Mouse (Mus musculus) hindbrain, embryonic 11.5 days (tissue): ENCODE data around the gene Cisd1. TPM values are rescaled to one million over a fixed set of nuclear protein-coding genes. Genes with fewer than 3 reads are reported as not detected.

Experiments
- ATAC-seq: fragments of 200-750 bp; cut with Nextera tagmentation; 2 replicates; pipeline ENCODE4 v1.8.0; 2017; ENCODE audit warnings: mild to moderate bottlenecking, moderate TSS enrichment, moderate library complexity; ENCODE audit not compliant: low FRiP score
- DNase-seq: peaks from one replicate; pipeline ENCODE4 v3.0.0-alpha.2; 2015; ENCODE audit warnings: low spot score
- H3K27ac ChIP-seq: fragments of 300-500 bp; sonication (generic); 2 replicates; pipeline ENCODE4 v1.5.1; 2014; ENCODE audit warnings: mild to moderate bottlenecking, low read depth, low read length
- H3K27me3 ChIP-seq: fragments of 300-500 bp; sonication (generic); 2 replicates; pipeline ENCODE4 v1.6.1; 2014; ENCODE audit warnings: mild to moderate bottlenecking, low read length, moderate library complexity, mixed read lengths; ENCODE audit not compliant: control insufficient read depth, insufficient read depth
- H3K36me3 ChIP-seq: fragments of 300-500 bp; sonication (generic); 2 replicates; pipeline ENCODE4 v1.6.1; 2014; ENCODE audit warnings: mild to moderate bottlenecking, low read length, moderate library complexity, mixed read lengths; ENCODE audit not compliant: control insufficient read depth, insufficient read depth
- H3K4me1 ChIP-seq: fragments of 300-500 bp; sonication (generic); replicated peaks from 2 replicates; pipeline ENCODE4 v1.6.1; 2014; ENCODE audit warnings: low read length, mixed read lengths; ENCODE audit not compliant: control insufficient read depth, insufficient read depth
- H3K4me2 ChIP-seq: fragments of 300-500 bp; sonication (generic); replicated peaks from 2 replicates; pipeline ENCODE4 v1.6.1; 2014; ENCODE audit warnings: mild to moderate bottlenecking, low read depth, low read length
- H3K4me3 ChIP-seq: fragments of 300-500 bp; sonication (generic); 2 replicates; pipeline ENCODE4 v1.5.1; 2014; ENCODE audit warnings: low read depth, low read length
- H3K9ac ChIP-seq: fragments of 300-500 bp; sonication (generic); 2 replicates; pipeline ENCODE4 v1.6.1; 2014; ENCODE audit warnings: low read depth, low read length
- H3K9me3 ChIP-seq: fragments of 300-500 bp; sonication (generic); 2 replicates; pipeline ENCODE4 v1.6.1; 2016; ENCODE audit warnings: low read length; ENCODE audit not compliant: control insufficient read depth
- WGBS: fragments of 180-500 bp; shearing (Covaris S2); extraction: QIAGEN DNeasy Blood & Tissue Kit; methylation state at CpG from one replicate; pipeline ENCODE4 v1.1.7; 2014; 5-methylcytosine and 5-hydroxymethylcytosine counted together
- polyA plus RNA-seq: library from polyadenylated mRNA; unstranded; fragments of >200 nt; fragmentation: Nextera tagmentation; extraction: Ambion mirVana; gene quantifications from 2 replicates; pipeline ENCODE4 v1.2.1, GENCODE M21; 2014

Gene Cisd1
- polyA plus RNA-seq, 1 experiment from 2014 or later = 145 TPM

DNA sequence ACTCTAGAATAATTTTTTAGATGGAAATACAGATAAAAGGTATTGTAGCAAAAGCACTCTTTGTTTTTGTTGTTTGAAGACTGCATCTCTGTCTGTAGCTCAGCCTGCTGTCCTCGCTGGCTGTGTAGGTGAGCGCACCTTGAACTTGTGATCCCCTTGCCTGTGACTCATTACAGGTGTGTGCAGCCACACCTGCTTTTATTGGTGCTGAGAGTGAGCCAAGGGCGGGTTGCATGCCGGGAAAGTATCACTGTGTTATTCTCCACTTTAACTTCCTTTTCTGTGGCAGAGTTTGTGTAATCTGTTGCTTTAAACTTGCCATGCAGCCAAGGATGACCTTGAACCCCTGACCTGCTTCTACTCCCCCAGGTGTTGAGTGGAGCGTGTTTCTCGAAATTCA lies 31.3 kb upstream of the Cisd1 start:
- Histone ChIP-seq H3K9ac (no peak overlapping the region), H3K9me3 (no peaks in the 10 kb centered on the region), H3K4me2 (no peak overlapping the region), H3K36me3 (0 out of 2 replicates have a peak, but pooled peaks cover 3% of the 10 kb centered on the region), H3K4me1 (no peaks in the 10 kb centered on the region), H3K27me3 (no peaks in the 10 kb centered on the region), H3K27ac (no peak overlapping the region), H3K4me3 (no peak overlapping the region)
- ATAC-seq = no peak
- WGBS = 87% methylated on average over 6 of the region's 6 CpGs
- no peak for DNase-seq

DNA sequence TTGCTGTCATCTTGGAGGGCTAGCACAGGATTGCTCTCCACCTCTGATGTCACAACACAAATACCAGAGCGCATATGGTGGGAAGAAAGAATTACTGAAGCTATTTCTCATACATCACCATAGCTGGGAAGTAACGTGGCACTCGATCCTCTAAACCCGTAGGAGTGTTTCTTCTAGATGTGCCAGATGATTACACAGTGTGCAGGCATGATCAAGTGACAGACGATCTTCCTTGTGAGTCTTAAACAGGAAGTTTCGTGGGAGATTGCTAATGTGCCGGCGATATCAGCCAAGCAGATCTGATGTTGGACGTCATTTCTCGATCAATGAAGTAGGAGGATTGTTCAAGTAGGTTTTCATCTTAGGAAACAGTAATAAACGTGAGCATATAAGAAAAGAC lies 29.0 kb upstream of the Cisd1 start:
- Histone ChIP-seq H3K9ac (no peak overlapping the region), H3K27ac (no peak overlapping the region), H3K27me3 (no peaks in the 10 kb centered on the region), H3K4me3 (no peak overlapping the region), H3K4me2 (no peak overlapping the region), H3K9me3 (no peaks in the 10 kb centered on the region), H3K4me1 (no peaks in the 10 kb centered on the region), H3K36me3 (no peaks in the 10 kb centered on the region)
- 92% methylated on average over 11 of the region's 11 CpGs for WGBS
- ATAC-seq = no peak
- no peak for DNase-seq

DNA sequence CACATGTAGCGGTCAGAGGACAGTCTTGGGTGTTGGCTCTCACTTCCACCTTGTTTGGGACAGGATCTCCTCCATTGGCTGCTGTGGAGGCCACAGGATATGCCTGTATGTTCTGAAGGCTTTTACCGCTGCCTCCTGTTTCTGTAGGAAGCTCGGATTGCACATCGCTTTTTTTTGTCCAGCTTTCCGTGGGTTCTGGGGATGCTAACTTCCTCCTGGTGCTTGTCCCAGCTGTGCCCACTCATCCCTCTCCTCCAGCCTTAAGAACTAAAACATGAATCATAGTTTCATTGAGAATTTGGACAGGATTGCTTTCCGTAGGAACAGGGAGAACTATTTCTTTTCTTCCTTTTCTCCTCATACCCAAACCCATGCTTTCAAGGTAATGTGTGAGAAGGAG lies 27.1 kb upstream of the Cisd1 start:
- H3K4me1 ChIP-seq = no peaks in the 10 kb centered on the region
- DNase-seq = no peak
- no peak overlapping the region for H3K4me3 ChIP-seq
- no peak for ATAC-seq
- no peaks in the 10 kb centered on the region for H3K36me3 ChIP-seq
- no peaks in the 10 kb centered on the region for H3K27me3 ChIP-seq
- WGBS = 87% methylated on average over 6 of the region's 6 CpGs
- H3K9ac ChIP-seq = no peak overlapping the region
- no peaks in the 10 kb centered on the region for H3K9me3 ChIP-seq
- no peak overlapping the region for H3K27ac ChIP-seq
- no peak overlapping the region for H3K4me2 ChIP-seq

DNA sequence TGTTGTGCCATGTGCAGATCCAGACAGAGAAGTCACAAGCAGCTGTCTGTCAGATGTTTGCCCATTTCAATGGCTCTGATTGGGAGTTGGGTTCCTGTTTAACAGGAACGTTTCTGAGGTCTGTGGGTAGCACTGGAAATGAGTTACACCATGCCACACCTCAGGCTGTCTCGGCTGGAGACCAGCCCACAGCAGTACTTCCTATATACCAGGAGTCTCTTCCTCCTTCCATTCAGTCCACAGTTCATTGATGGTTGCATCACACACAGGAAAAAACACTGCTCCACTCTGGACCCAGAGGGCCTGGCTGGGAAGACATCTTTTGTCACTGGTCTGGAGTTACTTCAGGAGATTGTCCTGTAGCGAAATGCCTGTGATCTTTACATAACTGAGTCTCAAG lies 24.7 kb upstream of the Cisd1 start:
- H3K27me3 ChIP-seq = no peaks in the 10 kb centered on the region
- H3K9me3 ChIP-seq = no peaks in the 10 kb centered on the region
- H3K4me3 ChIP-seq = no peak overlapping the region
- H3K36me3 ChIP-seq = no peaks in the 10 kb centered on the region
- H3K4me1 ChIP-seq = no peaks in the 10 kb centered on the region
- H3K27ac ChIP-seq = no peak overlapping the region
- ATAC-seq (no peak), DNase-seq (no peak)
- no peak overlapping the region for H3K4me2 ChIP-seq
- no peak overlapping the region for H3K9ac ChIP-seq
- WGBS = 90% methylated on average over 3 of the region's 3 CpGs

DNA sequence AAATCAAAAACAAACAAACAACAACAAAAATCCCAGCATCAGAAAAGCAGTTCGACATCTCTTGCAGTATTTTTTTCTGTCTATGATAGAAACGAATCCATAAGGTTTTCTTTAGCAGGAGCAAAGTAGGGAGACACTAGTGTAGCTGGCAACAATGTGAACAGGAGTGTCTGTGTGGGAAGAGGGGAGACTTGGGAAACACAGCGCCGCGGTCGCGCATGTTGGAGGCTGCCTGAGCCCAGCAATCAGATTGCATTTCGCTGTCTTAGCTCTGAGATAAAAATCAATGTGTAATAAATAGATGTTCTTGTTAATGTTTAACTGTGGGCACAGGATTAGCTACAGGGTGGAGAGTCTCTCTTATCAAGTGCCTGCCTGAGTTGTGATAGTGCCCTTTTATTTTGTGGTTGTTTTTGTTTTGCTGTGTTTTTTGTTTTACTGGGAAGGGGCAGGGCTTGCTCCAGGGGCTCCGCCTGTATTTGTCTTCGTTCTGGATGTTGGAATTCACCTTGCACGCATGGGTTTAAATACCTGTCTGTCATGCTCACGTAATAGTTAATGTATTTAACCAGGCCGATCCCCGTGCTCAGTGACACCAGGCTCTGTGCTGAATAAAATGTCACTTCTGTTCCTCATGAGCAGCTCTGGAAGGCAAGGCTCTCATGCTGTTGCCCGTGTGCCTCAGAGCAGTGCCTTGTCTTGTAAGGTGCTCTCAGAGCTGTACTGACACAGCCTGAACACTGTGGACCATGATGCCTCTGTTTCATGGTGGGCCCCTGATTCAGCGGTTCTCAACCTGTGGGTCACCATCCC lies 23.6 kb upstream of the Cisd1 start:
- Histone ChIP-seq H3K4me1 (no peaks in the 10 kb centered on the region), H3K27ac (no peak overlapping the region), H3K4me2 (no peak overlapping the region), H3K27me3 (no peaks in the 10 kb centered on the region), H3K9me3 (no peaks in the 10 kb centered on the region), H3K4me3 (no peak overlapping the region), H3K36me3 (no peaks in the 10 kb centered on the region), H3K9ac (no peak overlapping the region)
- DNase-seq = no peak
- 88% methylated on average over 16 of the region's 16 CpGs for WGBS
- ATAC-seq = no peak

DNA sequence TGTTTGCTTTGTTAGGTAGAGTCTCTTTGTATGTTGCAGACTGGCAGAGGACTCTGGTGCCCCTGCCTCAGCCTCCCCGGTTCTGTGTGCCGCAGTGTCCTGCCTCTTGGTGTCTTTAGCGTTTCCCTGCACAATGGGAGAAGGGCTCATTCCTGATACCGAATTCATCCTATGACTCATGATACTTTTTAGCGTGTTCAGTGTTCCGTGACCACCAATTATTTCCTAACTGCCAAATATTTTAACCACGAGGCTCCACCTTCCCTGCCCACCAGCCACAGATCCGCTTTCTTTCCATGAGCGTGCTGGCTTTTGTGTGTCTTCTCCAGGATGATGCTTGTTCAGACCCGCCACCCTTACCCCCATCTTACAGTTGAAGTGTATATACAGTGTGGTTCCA lies 19.1 kb upstream of the Cisd1 start:
- Histone ChIP-seq H3K4me1 (peaks cover 3% of the 10 kb centered on the region; the same call in 1 of the 2 replicates), H3K36me3 (no peaks in the 10 kb centered on the region), H3K27me3 (no peaks in the 10 kb centered on the region), H3K9ac (no peak overlapping the region), H3K4me2 (no peak overlapping the region), H3K27ac (no peak overlapping the region), H3K9me3 (no peaks in the 10 kb centered on the region), H3K4me3 (no peak overlapping the region)
- DNase-seq = no peak
- WGBS = 92% methylated on average over 10 of the region's 10 CpGs
- no peak for ATAC-seq

DNA sequence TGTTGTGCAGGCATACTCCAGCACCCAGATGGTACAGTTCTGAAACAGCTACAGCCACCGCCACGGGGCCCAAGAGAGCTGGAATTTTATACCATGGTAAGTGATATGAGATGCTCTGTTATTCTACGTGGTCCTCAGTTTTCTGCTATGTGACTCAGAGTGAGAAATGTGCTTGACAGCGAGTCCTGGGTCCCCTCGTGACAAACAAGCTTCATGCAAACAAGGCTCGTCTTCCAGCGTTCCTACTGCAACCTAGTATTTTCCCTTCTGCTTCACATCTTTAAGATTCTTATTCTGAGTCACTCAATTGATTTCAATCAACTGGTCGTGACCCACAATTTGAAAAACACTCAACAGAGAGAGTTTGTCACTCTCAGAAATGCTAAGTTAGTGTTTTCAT lies 18.7 kb upstream of the Cisd1 start:
- DNase-seq (no peak), ATAC-seq (no peak)
- Histone ChIP-seq H3K9ac (no peak overlapping the region), H3K4me1 (peaks cover 3% of the 10 kb centered on the region; the same call in 1 of the 2 replicates), H3K4me2 (no peak overlapping the region), H3K36me3 (no peaks in the 10 kb centered on the region), H3K4me3 (no peak overlapping the region), H3K27me3 (no peaks in the 10 kb centered on the region), H3K9me3 (no peaks in the 10 kb centered on the region), H3K27ac (no peak overlapping the region)
- 91% methylated on average over 8 of the region's 8 CpGs for WGBS

DNA sequence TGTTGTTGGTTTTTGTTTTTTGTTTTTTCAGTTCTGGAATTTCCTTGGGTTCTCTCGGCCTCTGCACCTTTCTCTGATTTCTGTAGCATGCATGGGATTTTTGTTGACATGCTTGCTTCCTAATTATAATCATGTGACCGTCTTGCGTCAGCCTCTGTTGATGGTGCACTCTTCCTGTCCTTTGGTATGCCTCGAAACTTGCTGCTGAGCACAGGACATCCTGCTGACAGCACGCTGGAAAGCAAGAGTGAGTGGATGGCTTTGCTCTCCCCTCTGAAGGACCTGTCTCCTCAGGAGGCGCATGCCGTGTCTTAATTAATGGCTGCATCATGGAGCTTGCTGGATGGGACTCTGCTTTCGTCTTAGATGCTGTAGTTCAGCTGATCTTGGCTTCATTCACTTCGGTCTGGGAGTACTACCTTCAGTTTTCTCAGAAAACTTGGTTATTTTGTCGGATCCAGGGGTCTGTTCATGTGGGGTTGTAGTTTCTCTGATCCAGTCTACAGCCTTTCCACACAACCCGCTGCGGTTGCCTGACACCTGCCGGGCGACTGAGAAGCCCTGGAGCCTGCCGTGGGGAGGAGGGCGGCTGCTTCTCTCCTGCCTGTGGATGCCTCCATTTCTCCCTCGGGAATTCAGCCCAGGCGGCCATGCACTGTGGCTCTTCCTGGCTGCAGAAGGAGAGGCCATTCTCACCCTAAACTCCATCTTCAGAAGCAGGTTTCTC lies 17.2 kb upstream of the Cisd1 start:
- DNase-seq = peak; percentile 22
- no peak overlapping the region for H3K4me3 ChIP-seq
- H3K27ac ChIP-seq = no peak overlapping the region
- H3K36me3 ChIP-seq = no peaks in the 10 kb centered on the region
- no peaks in the 10 kb centered on the region for H3K27me3 ChIP-seq
- peaks cover 3% of the 10 kb centered on the region; the same call in 1 of the 2 replicates for H3K4me1 ChIP-seq
- H3K9ac ChIP-seq = no peak overlapping the region
- H3K4me2 ChIP-seq = peak overlapping the region; percentile 19
- H3K9me3 ChIP-seq = no peaks in the 10 kb centered on the region
- ATAC-seq = no peak
- 21% methylated on average over 18 of the region's 18 CpGs for WGBS

DNA sequence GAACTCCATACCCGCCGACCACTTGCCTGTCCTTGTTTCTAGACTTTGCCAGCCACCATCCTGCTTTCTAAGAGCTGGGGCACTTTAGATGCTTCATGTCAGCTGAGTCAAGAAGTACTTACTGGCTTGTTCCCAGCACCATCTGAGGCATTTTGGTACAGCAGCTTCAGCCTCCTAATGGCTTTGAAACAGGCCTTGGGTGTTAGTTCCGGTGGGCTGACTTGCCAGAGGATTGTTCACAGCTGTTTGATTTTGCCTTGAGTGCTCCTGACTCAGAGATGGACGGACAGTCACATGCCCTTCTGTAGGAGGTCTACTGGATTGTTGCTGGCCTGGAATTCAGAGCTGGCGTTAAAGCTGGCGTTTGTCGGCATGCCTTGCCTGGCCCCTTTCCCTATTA lies 16.3 kb upstream of the Cisd1 start:
- DNase-seq (no peak), ATAC-seq (no peak)
- Histone ChIP-seq H3K27ac (no peak overlapping the region), H3K36me3 (no peaks in the 10 kb centered on the region), H3K4me3 (no peak overlapping the region), H3K9ac (no peak overlapping the region), H3K27me3 (no peaks in the 10 kb centered on the region), H3K4me1 (peaks cover 3% of the 10 kb centered on the region; the same call in 1 of the 2 replicates), H3K9me3 (no peaks in the 10 kb centered on the region), H3K4me2 (no peak overlapping the region)
- 74% methylated on average over 7 of the region's 7 CpGs for WGBS
